Mouse (Mus musculus): Measurements from ENCODE around the gene Spink8.

- TF ChIP-seq CTCF (conservative IDR thresholded peaks at IDR 0.05; ENCODE audit: insufficient read depth, insufficient read length, low read depth, low read length) (no peak), POLR2A (IDR thresholded peaks at IDR 0.05; ENCODE audit: low read depth, low read length) (no peak)
Measured at GRCm38 (mm10) chr9:109816341-109816740, 4.3 kb downstream of the Spink8 start.

Measured in kidney, adult 2 months (tissue).